Mouse (Mus musculus) urinary bladder, adult 2 months (tissue): Measurements from ENCODE around the gene Uba2. TPM values are rescaled to one million over a fixed set of nuclear protein-coding genes. Genes with fewer than 3 reads are reported as not detected.
A peak's percentile ranks its signal among the peaks of the same experiment; 100 is the strongest.
"Not testable (repeated sequence)": the region's sequence is repeated elsewhere in the genome, so short reads cannot be mapped to it uniquely, and the experiment has no call there.

ENCODE experiments used
- DNase-seq: peaks from one replicate; pipeline ENCODE4 v3.0.0; 2022; ENCODE audit warnings: low spot score
- polyA plus RNA-seq: library from polyadenylated mRNA; depleted of rRNA; stranded (reverse); fragments of >200 nt; gene quantifications from 2 replicates; pipeline ENCODE4 v1.2.3, GENCODE M21; 2012

Uba2 gene
- polyA plus RNA-seq, 1 experiment: 90.3 TPM

DNA sequence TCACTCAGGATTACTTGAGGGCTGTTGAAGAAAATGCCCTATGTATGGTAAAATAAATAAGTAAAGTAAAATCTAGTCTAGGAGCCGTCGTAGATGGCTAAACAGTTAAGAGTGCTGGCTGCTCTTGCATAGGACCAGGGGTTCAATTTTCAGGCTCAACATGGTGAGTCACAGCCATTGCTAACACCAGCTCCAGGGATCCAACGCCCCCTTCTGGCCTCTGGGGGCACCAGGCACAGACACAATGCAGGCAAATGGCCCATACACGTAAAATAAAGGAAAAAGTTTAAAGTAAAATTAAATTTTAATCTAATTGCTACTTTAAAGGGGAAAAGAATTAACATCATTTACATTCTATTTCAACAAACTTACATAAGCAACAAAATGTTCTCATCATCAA is 2.5 kb downstream of the Uba2 start:
- DNase-seq: no peak

DNA sequence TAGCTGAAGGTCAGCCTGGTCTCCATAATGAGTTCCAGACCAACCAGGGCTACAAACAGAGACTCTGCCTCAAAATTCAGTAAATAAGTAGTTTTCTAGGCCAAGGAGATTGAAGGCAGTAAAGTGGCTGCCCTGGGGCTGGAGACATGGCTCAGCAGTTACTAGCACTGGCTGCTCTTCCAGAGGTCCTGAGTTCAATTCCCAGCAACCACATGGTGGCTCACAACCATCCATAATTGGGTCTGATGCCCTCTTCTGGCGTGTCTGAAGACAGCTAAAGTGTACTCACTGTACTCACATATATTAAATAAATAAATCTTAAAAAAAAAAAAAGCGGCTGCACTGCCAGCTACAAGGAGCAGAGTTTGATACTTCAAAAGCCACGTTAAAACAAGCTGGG is 3.4 kb downstream of the Uba2 start:
- no peak for DNase-seq

DNA sequence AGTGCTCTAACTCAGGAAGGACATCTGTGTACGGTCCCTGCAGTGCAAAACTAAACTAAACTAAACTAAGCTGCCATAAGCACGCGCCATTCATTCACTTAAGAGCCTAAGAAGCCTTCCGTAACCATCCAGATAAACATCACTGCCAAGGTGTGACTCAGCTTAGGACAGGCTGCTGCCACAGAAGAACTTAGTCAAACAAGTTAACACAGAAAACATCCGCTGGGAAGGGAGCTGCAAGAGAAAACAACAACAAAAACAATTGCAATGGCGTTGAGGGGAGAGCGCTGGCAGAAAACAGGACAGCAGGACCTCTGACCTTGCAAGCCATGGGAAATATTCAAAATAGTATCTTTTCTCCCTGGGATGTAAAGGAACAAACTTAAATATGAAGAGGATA is 4.7 kb downstream of the Uba2 start:
- DNase-seq: no peak

DNA sequence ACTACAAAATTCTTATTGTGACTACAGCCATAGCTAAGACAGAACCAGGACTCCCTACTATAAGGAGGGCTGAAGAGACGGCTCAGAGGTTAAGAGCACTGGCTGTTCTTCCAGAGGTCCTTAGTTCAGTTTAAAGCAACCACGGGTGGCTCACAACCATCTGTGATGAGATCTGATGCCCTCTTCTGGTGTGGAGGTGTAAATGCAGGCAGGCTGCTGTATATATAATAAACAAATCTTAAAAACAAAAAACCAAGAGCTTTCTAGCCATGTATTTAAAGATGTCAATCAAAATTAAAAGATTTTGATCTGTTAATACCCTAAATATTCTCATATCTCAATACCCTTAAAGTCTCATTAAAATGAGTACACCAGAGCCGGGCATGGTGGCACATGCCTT is 10.2 kb downstream of the Uba2 start:
- no peak for DNase-seq

DNA sequence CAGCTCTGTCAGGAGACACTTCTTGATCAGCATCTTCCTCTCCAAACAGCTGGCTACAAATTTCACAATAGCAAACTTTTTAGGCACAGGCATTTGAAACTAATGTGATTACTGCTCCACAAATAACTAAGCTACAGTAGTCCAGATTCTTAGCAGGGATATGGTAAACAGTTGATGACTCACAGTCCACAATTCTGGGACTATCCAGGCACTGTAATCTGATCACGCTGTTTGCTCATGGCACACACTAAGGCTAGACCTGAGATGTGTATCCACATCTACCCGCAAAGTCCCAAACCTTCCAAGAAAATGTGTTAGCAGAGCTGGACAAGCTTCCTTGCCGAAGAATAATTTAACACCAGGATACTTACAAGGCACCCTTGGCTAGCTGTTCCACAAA is 11.4 kb downstream of the Uba2 start:
- no peak for DNase-seq

DNA sequence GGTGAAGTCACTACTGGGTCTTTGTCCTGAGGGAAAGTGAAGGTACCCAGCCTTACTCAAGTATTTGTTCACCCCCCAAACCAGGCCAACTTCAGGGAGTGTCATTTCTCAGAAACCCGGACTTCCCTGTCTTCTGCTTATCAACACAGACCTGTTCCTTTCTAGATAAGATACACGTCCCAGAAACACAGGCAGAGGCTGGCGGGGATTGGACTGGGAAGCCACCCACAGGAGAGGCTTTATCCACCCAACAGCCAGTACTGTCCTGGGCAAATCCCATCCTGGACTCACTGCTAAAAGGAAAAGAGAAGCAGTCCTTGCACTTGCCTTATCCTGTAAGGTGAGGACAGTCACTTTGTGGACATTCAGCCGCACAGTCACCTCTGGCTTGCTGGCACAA is 22.2 kb downstream of the Uba2 start:
- no peak for DNase-seq

DNA sequence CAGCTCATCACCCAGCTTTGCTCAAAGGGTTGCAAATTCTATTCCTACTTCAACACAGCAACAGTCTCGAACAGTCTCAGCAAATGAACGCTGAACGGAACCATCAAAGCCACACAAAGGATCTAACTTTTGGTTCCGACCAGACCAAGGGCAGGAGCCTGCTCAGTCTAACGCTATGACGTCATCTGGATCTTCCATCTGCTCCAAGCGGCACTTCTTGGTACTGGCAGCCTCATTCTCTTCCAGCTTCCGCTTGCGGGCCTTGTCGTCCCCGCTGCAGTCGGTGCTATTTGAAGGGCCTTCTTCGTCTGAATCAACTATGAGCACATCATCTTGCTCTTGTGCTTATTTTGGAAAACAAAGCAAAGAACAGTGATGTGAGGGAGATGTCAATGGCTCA is 28.3 kb downstream of the Uba2 start:
- no peak for DNase-seq

DNA sequence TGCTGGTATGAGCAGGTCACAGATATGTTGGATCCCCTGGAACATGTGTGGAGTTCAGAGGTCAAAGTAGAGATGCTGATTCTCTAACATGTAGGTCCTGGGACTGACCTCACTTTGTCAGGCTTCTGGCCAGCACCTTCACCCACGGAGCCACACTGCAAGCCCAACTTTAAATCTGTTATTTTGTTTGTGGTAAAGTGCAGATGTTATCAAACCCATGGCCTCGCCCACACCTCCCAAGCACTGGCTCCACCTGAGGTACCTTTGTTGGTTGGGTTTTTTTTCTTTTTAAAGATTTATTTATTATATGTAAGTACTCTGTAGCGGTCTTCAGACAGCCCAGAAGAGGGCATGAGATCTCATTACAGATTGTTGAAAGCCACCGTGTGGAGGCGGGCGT is 29.9 kb downstream of the Uba2 start:
- no peak for DNase-seq

DNA sequence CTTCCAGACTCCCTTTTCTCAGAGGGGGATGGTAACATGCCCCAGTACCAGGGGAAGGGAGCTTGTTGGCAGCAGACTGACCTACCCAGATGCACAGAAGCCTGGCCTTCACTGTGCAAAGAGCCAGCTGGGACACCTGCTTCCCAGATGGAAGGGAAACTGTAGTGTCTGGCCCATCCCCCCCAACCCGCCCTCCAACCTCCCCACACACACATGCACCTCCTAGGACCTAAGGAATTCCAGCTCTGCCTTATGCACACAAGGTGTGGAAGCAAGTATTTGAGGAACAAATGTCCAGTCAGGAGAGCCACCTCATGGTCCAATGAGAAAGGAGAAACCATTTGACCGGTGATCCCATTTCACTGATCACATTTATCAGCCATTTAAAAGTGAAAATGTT is 35.1 kb downstream of the Uba2 start:
- DNase-seq: no peak

DNA sequence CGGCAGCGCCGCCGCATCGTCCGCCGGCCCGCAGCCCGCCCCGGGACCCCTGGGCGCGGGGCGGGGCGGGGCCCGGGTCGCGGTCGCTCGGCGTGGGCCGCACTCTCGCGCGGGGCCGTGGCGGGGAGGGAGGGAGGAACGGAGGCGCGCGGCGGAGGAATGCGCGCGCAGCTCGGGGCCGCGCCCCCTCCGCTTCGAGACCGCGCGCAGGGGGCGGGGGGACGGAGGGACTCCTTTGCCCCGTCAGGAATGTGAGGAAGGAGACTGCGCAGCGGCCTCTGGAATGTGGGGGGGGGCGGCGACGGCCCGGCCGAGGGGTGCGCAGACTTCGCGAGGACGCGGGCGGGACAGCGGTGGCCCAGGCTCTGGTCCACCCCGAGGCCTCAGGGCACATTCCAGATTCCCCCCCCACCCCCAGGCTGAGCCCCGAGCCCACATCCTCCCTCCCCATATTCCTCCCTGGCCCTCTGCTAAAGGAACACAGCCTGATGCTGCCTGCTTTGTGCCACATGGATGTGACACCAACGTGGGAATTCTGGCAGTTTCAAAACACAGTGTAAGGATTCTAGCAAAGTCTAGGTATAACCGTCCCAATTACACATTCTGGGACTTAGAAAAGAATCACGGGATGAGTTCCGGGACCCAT is 36.2 kb downstream of the Uba2 start, which contains the start of gene Wtip:
Gene Wtip, minus strand, starts transcription at position 152 of the 646 bp plus-strand sequence.
- peak; percentile 64 for DNase-seq

DNA sequence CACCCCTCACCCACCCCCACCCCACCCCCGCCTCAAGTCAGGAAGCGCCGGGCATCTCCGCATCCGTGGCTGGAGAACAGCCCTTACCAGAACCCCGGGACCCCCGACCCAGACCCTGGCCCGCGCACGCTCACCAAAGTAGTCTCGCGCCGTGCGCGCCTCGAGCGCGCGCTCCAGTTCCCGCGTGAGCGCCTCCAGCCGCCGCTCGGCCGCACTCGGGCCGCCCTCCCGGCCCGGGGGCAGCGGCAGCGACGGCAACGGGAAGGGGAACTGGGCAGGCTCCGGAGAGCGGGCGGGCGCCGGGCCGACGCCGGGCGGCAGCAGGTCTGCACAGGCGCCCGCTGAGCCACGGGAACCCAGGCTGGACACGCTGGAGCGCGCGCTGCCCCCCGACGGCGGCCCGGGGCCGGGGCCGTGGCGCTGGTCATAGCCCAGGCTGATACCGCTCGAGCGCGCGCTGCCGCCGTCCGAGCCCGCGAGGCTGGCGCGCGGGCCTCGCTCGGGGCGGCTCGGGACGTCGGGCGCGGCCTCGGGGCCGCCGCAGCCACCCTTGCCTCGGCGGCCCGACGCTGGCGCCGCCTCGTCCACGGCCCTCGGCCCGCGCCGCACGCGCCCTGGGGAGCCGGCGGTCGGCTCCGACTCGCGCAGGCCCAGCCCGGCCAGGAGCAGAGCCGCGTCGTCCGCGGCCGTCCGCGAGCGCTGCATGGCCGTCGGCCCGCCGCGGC is 36.9 kb downstream of the Uba2 start:
- DNase-seq: peak; percentile 40

DNA sequence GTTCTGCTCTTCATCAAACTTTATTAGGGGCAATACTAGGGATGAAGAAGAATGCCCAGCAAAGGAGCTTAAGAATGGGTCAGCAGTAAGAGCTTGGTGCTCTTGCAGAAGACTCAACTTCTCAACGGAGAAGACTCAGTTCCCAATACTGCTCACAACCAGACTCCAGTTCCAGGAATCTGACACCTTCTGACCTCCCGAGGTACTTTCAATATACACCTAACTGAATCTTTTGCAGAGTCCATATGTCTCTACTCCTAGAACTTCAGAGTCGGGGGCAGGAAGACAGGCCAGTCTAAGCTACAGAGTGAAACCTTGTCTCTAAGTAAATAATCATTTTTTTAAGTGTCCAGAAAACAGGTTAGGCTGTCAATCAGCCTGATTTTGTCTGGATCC is 37.4 kb downstream of the Uba2 start:
- no peak for DNase-seq

DNA sequence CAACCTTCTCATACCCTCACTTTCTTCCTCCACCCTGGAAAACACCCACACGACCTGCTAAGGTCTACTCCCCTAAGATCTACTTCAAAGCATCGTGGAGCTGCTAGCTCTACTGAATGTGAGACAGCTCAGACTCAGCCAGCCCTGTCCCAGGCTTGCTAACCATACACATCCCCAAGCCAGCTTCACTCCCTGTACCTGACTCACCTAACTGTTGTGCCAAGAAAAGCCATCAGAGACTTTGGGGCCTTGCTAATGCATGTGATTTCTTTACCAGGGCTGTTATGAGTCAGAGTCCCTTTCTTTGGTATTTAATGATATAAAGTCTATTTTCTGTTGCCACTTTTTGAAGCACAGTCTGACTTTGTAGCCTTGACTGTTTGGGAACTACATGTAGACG is 38.3 kb downstream of the Uba2 start:
- DNase-seq: no peak

DNA sequence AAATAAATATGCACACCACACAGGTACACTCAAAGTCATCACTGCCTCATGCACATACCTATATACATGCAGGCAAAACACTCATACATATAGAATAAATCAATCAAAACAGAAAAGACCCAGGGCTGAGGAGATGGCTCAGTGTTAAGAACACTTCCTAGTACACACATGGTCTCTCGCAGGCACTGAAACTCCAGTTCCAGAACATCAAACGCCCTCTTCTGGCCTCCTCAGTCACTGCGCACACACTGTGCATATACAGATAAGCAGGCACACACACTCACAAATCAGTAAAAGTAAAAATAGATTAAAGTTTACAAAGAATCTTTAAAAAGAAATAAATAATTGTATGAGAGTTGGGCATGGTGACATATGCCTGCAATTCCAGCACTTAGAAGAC is 43.1 kb downstream of the Uba2 start:
- no peak for DNase-seq

DNA sequence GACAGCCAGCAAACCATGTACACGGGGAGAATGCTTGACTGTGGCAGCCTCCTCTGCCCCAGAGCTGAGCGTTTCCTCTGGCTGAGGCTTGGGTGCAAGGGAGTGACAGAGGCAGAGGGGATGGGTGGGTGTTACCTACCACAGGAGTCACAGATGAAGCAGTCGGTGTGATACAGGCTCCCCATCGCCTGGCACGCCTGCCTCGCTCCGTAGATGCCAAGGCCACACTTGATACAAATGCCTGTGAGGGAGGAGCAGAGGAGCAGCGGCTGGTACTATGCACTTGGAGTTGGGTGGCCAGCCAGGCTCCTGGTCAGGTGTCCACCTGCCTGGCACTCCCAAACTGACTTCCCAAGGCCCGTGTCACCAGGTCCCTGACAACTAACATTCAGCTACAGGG is 44.1 kb downstream of the Uba2 start:
- no peak for DNase-seq

DNA sequence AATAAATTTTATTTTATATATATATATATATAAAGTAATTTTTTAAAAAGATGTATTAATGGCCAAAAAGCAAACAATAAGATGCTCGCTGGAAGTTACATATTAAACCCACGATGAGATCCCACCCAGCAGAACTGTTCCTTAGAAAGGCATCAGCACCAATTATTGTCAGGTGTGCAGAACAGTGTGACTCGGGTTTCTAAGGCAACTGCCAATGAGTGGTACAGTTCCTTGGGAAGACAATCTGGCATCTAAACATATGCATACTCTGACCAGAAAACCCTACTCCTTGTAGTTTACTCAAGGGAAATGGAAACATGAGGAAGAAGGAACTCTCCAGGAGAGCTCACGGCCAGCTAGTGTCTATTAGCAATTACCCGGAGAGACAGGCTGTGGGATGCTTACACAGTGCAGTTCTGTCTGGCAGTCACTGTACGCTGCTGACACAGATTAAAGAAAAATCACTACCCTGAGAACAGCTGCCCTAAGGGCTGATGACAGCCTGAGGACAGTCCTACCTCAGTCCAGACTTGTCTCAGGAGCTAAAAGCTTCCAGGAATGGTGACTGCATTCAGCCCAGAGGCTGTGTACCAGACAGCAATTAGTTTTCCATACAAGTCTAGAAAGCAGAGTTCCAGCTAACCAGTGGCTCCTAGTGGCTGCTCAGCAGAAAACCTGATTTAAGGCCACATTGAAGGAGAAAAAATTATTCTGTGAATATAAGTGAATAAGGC is 46.2 kb downstream of the Uba2 start:
- no peak for DNase-seq

DNA sequence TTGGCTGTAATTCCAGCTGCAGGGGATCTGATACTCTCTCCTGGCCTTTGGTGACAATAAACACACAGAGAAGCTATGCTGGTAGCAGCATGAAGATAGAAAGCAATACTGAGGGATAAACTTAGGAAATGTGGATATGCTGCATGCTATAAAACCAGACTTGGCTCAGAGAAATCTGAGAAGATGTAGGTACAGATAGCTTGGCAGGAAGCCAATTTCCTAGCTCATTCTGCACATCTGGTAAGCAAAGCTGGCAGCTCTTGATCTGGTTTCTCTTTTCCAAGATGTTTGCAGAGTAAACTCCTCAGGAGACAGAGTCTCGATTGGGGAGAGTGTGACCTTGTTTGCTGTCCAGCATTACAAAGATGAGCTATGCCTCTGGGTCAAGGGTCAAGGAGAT is 48.8 kb downstream of the Uba2 start:
- not testable (repeated sequence) for DNase-seq

DNA sequence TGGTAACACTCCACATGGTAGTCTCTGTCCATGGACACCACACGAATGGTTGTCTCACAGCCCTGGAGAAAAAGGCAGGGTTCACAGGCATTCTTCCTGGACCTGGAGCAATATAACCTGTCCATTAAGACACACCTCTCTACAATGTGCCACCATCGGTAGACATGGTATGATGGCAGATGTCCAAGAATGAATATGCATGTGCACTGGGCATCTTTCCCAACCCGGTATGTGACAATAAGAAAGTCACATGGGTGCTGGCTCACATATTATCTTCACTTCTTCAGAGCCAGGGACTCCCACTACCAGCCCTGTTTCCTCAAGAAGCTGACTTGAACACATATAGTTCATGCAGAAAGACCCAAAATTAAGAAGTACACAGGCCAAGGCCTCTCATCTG is 52.8 kb downstream of the Uba2 start:
- DNase-seq: no peak

DNA sequence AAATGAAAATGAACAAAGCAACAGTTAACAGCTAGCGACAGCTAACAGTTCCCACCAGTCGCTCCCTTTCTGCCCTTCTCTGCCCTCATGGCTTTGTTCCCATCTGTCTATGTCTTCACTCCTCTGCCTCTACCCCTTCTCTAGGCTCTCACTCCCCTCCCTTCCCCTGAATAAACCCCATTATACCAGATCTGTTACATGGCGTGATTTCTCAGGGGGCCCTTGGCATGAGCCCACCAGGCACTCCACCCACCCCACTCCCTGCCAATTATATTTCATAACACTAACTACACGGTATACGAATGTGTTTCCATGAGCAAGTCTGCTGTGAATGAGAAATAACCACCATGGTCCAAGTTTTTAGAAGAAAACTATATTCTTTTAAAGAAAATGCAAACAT is 60.2 kb downstream of the Uba2 start:
- DNase-seq: no peak

DNA sequence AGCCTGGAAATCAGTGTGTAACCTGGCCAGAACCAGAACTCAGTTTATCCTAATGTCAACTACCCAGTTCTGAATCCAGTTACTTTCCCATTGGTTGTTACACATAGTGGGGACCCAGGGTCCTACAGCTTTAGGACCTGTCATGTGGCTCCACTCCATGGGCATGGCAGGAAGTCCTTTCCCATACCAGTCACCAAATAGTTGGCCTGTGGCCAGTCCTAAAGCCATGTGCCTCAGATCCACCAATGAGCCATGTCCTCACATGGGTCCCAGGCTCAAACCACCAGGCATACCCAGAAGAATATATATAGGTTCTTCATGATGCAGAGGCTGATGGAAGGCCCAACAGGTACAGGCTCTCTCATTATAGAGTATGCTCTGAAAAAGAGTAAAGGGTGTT is 68.1 kb downstream of the Uba2 start:
- no peak for DNase-seq

DNA sequence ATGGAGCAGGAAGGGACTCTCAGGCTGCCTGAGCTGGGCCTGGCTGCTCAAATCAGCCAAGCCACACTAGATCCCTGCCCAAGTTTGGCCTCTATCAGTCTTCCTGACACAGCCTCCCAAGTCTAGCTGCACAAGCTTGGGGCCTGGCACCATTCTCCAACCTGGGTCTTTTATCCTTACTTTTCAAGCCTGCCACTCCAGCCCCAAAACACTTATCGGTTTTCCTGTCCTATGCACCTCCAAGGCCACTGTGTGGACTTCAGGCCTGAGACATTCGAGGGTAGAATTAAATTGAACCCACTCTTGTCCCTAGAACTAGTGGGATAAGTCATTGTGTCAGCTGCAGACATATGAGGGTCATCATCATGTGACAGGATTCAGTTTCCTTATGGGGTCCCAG is 69.4 kb downstream of the Uba2 start:
- no peak for DNase-seq

DNA sequence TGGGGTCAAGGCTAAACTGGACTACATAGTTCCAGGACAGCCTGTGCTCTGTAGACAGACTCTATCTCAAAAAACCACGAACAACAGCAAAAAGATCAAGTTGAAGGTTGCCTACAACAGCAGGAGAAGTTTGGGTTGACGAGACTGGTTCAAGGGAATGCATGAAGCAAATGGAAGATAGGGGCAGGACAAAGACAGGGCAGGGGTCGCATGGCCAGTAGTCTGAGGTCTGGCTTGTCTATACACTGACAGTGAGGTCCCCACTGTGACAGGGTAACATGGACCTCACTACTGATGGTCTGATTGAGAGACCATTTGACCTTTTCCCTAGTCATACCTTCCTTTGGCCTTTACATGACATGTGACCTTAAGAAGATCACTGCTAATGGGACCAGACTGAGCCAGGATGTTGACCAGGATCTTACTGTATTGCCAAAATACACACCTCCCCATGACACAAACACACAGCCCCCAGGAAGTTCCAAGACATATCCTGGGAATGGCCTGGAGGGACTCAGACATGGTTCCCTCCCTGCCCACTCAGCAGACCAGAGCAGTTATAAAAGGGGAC is 74.4 kb downstream of the Uba2 start, which contains the start of gene Scgb1b30:
Gene Scgb1b30, plus strand, starts transcription at position 521 of the 571 bp plus-strand sequence.
- no peak for DNase-seq
